Mouse (Mus musculus) olfactory bulb, adult 2 months (tissue): ENCODE results near the gene St5.

Experiments
- CTCF ChIP-seq: fragments of 200-500 bp; IDR thresholded peaks from 2 replicates; pipeline ENCODE4 v1.5.1; 2012; ENCODE audit warnings: low read depth, mild to moderate bottlenecking, low read length, moderate library complexity; ENCODE audit not compliant: insufficient read depth
- POLR2A ChIP-seq: fragments of 200-500 bp; IDR thresholded peaks from 2 replicates; pipeline ENCODE4 v1.6.1; 2012; ENCODE audit warnings: mild to moderate bottlenecking, low read depth, low read length, moderate library complexity; ENCODE audit not compliant: insufficient read depth

DNA sequence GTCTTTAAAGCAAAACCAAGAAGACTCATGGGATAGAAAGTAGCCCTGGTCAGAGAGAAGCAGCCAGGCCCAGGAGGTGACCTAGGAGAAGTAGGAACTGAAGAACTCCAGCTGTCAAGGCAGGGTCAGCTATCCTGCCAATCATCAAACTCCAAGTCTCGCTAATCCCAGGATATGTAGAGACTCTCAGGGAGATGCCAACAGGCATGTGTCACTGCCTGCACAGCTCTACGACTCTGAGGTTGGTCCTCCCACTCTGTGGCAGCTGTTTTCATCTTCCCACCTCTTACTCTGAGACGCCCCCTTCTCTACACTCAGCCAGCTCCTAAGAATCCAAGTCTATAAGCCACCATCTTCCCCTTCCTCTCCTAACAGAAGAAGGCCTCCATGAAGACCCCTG is 170.7 kb downstream of the St5 start:
- TF ChIP-seq POLR2A = no peak
- no peak for TF ChIP-seq CTCF
